Mouse (Mus musculus) bone marrow, adult 2 months (tissue): ENCODE data around the gene Pagr1a.

Experiments
- CTCF ChIP-seq: fragments of 200-500 bp; IDR thresholded peaks from 2 replicates; pipeline ENCODE4 v1.5.1; 2011; ENCODE audit warnings: low read length, control low read depth; ENCODE audit not compliant: control insufficient read depth, insufficient read depth
- POLR2A ChIP-seq: fragments of 200-500 bp; IDR thresholded peaks from 2 replicates; pipeline ENCODE4 v1.6.1; 2011; ENCODE audit warnings: low read depth, mild to moderate bottlenecking, control low read depth, low read length, borderline replicate concordance; ENCODE audit not compliant: control insufficient read depth

DNA sequence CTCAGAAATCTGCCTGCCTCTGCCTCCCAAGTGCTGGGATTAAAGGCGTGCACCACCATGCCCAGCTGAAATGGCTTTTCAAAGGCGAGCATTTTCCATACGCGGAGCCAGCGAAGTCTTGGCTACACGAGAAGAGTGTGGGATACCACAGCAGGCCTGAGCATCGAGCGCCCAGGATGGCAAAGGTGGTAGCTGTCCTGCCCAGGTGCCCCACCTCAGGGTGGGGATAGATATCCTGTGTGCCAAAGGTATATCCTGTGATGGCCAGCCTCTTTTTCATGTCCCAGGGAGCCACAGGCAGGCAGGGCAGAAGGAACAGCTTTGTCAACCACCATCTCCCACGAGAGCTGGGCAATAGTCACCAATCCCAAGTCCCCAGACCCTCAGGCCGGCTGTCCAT lies 4.3 kb downstream of the Pagr1a start:
- TF ChIP-seq CTCF (no peak), POLR2A (no peak)
